Mouse (Mus musculus): ENCODE measurements around the gene Gm5244.

The Gm5244 gene

DNA sequence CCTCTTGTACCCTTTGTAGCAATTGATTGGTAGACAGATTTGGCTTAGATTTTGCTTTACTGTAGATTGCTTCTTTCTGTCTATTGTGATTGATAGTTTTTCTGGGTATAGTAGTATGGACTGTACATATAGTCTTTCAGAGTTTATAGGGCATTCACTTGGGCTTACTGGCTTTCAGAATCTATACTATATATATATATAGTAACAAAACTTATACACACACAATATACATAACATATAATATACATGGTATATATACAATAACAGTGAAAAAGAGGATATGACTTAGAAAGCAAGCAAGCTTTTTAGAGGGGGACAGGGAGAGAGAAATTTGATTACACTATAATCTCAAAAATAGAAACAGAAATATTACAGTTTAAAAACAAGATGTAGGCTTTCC lies at the start of gene Gm5244:
Gene Gm5244 (plus strand): TSS at position 301 of the 400 bp plus-strand sequence.
- in situ Hi-C loops (cut with MboI, MseI): no loop called here

DNA sequence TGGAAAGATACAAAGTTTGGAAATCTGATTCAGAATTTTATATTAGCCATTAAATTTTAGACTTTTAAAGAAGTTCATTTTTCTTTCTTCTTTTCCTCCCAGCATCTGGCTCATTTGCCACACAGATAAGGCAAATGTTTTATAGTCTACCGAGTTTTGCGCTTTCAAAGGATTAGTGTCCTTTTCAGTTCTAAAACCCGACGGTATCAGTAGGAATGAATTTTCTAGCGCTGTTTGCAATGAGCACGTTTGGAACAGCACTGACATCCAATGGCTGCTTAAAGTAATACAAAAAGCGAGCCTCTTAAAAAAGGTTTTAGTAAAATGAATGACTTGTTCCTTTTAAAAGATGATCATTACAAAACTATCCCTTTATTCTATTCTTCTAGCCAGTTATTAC lies 49.4 kb upstream of the Gm5244 start:
- in situ Hi-C loops (cut with MboI, MseI): loop anchor here (10.0 kb wide), 1 partner anchor 222 kb away; no protein-coding TSS in a partner anchor

DNA sequence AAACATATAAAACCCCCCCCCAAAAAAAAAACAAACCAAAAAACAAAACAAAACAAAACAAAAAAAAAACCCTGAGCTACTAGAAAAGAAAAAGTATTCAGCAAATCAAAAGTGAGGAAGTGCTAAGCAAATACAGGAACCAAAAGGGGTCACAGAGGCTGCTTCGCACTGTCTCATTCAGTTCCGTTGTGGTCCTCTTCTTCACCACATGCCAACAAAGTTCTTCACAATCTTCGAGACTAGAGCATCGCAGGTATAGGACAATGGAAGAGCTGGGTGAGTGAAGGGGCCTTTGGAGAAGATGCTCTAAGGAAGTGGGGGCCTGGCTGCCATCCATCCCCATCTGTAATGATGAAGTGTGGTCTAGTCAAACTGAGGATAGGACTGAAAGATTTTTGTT lies 48.1 kb upstream of the Gm5244 start:
- in situ Hi-C loops (cut with MboI, MseI): loop anchor here (10.0 kb wide), 1 partner anchor 224 kb away; no protein-coding TSS in a partner anchor

DNA sequence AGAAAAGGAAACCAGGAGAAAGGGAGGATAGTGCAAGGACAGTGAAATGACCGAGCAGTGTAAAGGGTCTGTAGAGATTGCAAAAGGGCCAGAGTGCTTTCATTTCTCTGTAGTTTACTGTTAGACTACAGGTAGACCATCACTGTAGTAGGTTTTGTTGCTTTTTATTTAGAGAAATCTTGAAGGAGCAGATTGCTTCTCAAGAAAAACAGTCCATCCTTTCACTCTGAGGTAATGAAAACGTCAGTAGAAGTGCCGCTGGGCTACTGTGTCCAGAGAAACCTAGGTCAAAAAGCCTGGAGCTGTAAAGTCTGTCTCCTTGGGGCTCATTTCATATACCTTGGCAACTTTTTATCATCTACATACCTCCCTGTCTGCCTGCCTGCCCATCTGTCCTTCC lies 47.4 kb upstream of the Gm5244 start:
- in situ Hi-C loops (cut with MboI, MseI): loop anchor here (10.0 kb wide), 1 partner anchor 224 kb away; no protein-coding TSS in a partner anchor

DNA sequence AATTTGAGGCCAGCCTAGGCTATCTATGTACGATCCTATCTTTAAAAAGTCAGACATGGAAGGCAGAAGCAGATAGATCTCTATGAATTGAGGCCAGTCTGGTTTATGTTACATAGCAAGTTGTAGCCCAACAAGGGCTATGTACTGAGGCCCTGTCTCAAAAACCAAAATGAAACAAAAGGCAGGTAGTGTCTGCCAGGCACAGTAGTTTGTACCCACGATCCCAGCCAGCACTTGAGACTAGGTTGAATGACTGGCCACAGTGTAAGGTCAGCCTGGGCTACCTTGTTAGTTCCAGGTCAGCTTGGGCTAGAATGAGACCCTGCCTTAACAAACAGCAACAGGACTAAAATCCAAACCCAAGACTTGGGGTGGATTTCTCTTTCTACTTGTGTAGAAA lies 45.9 kb upstream of the Gm5244 start:
- in situ Hi-C loops (cut with MboI, MseI): loop anchor here (25.0 kb wide), 1 partner anchor 788 kb away; no protein-coding TSS in a partner anchor

DNA sequence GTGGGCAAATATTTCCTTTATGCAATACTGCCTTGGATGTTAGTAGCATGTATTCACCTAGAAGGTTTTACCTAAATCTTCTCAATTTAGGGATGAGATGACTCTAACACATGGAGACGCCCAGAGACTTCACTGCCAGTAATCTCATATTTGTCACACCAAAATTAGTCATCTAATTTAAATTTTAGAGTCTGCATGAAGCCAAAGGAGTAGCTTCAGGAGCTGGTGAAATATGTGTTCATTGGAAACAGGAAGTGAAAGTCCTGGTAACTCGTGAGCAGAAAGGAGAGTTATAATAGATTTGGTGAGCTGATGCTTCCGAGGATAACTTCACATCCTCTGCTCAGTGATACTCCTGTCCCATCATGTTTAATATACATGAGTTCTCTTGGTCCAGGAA lies 45.4 kb upstream of the Gm5244 start:
- in situ Hi-C loops (cut with MboI, MseI): loop anchor here (25.0 kb wide), 1 partner anchor 789 kb away; no protein-coding TSS in a partner anchor

DNA sequence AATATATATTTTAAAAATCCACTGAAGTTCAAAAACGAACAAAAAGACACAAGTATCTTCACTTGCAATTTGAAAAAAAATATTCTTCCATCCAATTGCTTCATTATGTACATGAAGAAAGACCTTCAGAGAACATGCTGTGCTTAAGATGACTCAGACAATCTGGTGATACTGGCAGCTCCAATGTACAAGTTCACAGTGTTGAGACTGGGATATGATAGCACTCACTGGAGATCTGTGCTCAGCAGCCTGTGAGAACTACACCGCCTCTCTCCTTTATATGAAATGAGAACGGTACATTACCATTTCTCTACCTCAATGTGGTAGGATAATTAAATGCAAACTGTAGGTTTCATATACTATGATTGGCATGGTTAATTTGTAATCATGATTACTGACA lies 43.7 kb upstream of the Gm5244 start:
- in situ Hi-C loops (cut with MboI, MseI): loop anchor here (25.0 kb wide), 1 partner anchor 791 kb away; no protein-coding TSS in a partner anchor

DNA sequence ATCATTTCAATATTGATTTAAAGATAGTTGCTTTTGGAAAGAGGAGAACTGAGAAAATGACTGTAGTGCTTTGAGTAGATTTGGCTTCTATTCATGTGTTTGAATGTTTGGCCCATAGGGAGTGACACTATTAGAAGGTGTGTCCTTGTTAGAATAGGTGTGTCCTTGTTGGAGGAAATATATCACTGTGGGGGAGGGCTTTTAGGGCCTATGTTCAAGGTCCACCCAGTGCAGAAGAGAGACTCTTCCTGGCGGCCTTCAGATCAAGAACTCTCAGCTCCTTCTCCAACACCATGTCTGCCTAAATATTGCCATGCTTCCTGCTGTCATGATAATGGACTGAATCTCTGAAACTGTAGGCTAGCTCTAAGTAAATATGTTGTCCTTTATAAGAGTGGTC lies 42.2 kb upstream of the Gm5244 start:
- in situ Hi-C loops (cut with MboI, MseI): loop anchor here (25.0 kb wide), 1 partner anchor 792 kb away; no protein-coding TSS in a partner anchor

DNA sequence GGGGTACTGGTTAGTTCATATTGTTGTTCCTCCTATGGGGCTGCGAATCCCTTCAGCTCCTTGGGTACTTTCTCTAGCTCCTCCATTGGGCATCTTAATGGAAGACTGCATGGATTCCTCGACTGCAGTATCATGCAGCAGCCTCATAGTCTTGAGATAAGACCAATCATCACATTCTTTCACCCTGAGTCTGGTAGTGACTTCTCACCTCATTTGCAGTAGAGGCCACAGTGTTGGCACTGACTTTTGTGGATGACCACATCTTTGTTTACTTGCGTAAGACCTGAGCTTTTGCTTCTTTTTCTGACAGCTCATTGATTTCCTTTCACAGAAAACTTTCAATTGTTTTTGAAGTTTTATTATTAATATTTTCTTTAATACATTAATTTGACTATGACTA lies 40.8 kb upstream of the Gm5244 start:
- in situ Hi-C loops (cut with MboI, MseI): loop anchor here (25.0 kb wide), 1 partner anchor 793 kb away; no protein-coding TSS in a partner anchor

DNA sequence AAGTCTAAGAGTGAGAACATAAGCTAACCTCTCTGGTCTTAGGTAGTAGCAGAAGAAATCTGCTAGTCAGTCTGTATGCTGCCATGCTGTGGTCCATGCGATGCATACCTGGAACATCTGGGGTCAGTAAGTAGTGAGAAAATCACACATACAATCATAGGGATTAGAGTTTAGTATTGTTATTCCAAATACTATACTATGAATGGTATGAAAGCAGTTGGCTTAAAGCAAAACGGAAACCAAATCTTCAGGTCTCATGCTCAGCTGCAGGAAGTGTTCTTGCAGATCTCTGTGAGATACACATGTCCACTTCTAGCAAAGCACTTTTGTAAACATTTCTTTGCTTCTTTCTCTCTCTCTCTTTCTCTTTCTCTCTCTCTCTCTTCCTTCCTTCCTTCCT lies 40.3 kb upstream of the Gm5244 start:
- in situ Hi-C loops (cut with MboI, MseI): loop anchor here (25.0 kb wide), 1 partner anchor 794 kb away; no protein-coding TSS in a partner anchor

DNA sequence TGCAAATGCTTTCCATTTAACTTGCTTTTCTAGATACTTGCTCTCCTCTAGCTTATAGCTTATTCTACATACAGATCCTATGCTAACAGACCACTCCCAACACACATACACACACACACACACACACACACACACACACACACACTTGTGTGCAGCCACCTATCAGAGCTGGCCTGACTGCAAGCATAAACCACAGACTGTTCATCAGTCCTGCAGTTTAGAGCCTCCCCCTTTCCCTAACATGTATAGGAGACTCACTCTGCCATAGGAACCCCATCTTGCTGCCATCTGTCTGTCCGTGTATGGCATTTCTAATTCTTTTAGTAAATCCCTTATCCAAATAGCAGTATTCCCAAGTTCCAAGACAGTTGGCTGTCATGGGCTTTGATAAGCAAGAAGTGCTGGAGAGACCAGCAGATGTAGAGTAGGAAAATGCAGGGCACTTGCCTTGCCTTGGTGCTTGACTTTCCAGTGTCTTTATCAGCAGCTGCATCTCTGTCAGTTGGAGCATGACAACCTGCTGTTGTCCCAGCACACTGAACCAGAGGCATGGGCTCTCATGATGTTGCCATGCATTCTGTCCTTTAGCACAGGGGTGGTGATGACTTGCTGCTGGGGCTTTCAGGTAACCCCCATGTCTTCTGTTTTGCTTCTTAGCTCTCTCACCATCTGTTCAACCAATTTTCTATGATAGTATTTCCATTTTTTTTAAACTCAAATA lies 33.7 kb upstream of the Gm5244 start:
- in situ Hi-C loops (cut with MboI, MseI): loop anchor here (25.0 kb wide), 1 partner anchor 801 kb away; no protein-coding TSS in a partner anchor

DNA sequence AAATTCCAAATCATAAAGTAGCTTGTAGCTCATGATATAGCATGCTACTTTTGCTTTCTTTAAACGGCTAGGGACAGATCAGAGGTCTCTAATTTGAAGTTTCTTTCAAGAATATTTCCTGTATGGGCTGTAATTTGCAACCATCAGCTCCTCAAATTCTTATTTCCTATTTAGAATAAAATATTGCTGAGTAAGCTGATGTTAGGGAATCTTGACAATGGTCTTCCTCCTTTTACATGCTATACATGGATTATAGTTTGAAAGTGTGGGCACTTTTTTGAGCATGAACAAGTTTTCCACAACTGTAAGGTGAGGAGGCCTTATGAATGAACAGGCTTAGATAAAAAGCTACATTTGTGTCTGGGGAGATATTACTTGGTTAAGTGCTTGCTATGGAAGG lies 32.6 kb upstream of the Gm5244 start:
- in situ Hi-C loops (cut with MboI, MseI): loop anchor here (25.0 kb wide), 1 partner anchor 802 kb away; no protein-coding TSS in a partner anchor

DNA sequence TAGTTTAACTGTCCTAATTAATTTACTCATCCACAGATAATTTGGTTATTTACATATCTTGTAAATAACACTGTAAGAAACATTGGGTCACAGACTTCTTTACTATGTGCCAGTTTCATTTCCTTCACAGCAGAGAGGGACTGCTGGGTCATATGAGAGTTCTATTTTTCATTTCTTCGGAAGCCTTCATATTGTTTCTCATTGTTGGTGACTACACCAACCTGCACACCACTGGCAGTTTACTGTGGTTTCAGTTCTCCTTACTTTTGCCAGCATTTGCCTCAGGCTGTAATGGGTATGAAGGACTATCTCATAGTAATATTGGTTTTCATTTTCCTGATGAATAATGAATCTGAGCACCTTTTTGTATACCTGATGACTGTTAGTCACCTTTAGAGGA lies 28.0 kb upstream of the Gm5244 start:
- in situ Hi-C loops (cut with MboI, MseI): loop anchor here (25.0 kb wide), 1 partner anchor 806 kb away; no protein-coding TSS in a partner anchor

DNA sequence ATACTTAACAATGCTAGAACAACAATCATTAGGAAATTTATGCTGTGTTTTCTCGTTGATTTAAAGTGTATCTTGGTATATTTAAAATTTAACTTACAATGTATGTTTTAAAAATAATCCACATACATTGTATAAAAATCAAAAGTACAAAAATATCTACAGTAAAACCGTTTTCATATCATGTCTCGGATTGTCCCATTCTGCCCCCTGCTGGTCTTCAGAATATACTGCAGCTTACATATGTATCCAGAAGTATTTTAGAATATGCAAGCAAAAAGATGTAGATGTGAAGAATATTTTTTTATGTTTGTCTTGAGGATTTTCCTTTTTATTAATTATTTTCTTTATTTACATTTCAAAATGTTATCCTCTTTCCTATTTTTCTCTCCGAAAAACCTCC lies 26.1 kb upstream of the Gm5244 start:
- in situ Hi-C loops (cut with MboI, MseI): loop anchor here (5.0 to 25.0 kb wide), 2 partner anchors 33 to 808 kb away; no protein-coding TSS in a partner anchor

DNA sequence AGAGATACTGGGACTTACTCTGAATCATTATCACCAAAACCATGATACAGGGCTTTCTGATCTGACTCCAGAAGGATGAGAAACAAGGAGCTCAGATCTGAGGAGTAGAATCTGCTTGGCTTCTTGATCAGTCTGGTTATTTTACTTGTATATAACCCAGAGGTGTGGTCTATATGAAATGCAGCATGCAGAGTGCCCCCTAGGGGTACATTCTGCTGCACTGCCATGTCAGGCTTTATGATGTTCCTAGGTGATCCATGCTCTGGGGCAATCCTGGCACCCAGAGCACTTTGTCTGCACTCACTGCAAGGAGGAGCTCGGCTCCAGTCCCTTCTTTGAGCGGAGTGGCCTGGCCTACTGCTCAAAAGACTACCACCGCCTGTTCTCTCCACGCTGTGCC lies 21.9 kb upstream of the Gm5244 start:
- in situ Hi-C loops (cut with MboI, MseI): loop anchor here (5.0 to 25.0 kb wide), 2 partner anchors 37 to 812 kb away; no protein-coding TSS in a partner anchor

DNA sequence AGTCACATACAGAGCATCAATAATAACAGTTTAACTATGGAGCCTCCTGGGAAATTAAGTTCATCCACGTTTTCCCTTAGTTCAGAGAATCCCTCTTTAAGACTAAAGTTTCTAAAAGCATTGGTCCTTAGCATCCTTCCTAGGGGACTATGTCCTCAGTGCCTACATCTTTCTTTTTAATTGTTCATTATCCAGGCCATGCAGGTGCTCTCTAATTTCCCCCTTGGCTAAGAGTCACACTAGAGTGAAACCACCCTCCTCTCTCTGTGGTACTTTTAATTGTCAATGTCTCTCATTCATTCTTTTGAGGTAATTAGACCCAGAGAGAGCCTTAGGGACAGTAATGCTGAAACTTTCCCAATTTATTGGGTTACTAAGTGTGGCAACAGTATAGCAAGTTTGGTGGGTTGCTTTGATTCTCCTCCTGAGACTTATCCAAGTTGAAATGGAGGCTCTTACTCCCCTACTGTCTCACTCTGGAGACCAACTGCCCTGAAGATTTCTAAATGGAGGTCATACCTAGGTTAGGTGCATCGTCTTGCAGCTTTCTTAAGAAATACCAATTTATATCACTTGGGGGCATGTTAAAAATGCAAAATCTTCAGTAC lies 15.6 kb upstream of the Gm5244 start:
- in situ Hi-C loops (cut with MboI, MseI): loop anchor here (10.0 kb wide), 1 partner anchor 256 kb away; no protein-coding TSS in a partner anchor

DNA sequence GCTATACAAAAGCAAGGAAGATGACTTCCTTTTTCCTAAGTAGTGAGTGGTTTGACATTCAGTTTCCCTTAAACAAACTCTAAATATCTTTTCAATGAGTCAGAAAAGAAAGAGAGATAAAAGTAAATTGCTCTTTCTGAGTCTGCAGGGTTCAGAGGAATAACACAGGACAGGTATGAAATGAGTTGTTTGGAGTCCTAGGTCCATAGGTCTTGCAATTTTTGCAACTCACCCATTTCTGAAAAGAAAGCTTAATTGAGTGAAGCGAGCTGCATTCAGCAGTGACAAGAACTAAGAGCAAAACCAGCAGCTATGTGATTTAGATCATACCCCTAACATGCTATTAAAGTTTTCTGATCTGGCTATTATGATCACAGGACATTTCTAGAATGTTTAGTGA lies 14.9 kb upstream of the Gm5244 start:
- in situ Hi-C loops (cut with MboI, MseI): loop anchor here (10.0 kb wide), 1 partner anchor 257 kb away; no protein-coding TSS in a partner anchor

DNA sequence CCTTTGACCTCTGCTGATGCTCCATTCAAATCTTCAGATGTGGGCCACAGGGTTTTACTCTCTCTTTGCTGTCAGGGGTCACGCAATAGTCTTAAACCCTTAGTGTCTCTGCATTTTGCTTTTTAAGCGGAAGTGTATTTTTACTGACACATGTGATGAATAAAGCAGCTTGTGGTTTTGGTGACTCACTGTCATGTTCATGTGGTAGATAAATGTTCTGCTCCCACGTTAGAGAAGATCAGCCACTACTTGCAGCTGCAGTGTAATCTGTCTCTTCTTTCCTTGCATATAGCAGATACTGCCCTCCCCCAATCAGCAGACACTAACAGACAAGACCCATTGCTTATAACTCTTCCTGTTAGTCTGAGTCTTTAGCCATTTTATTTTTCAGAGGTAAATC lies 12.9 kb upstream of the Gm5244 start:
- in situ Hi-C loops (cut with MboI, MseI): loop anchor here (10.0 kb wide), 1 partner anchor 259 kb away; no protein-coding TSS in a partner anchor

DNA sequence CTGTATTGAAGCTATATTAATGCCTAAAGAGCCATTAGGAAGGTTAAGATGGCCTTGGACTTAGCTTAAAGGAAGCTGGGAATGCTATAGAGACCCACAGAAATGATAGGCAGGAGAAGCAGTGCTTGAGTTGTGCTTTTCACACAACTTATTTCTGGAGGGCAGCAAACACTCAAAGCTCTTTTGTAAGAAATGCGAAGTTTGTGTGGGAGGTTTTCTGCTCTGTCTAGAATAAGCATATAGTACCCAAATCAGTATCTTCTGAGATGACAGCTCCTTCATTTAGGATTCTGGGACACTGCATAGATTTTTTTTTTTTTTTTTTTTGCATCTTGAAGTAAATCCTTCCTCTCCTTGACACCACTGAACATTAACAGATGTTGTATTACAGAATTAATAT lies 8.0 kb upstream of the Gm5244 start:
- in situ Hi-C loops (cut with MboI, MseI): loop anchor here (10.0 kb wide), 1 partner anchor 264 kb away; no protein-coding TSS in a partner anchor

DNA sequence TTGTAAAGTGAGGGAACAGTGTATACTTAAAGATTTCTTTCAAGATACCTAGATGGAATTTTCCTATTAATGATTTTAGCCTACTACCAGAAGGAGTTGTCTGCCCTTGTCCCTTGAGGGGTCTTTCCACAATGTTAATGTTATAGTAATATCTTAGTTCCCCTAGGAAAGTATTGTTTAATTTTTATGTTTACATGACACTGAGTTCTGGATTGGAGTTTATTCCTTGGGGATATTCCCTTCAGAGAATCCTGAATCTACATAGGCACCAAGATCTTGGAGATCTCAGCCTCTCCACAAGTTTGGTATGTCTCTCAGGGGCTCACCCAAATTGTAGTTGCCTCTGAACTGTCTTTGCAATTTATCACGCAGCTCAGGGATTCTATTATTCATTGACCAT lies 10.5 kb downstream of the Gm5244 start, which contains the start of gene Olfr1444:
Gene Olfr1444 (plus strand): TSS at position 301 of the 400 bp plus-strand sequence.
- in situ Hi-C loops (cut with MboI, MseI): no loop called here

DNA sequence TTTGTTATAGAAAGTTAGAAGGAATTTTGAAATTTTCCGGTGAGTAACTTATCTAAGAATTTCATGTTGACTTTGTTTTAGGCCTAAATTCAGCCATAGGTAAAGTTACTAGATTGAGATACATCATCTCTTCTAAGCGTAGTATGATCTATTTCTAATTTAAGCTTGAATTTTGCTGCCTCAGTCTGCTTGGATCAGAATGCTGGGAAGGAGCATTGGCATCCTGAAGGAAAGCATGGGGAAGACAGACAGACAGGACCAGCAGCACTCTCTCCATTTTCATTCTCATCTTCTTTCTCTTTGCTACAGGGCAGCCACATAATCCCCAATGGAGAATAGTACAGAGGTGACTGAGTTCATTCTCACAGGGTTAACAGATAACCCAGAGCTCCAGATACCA lies 37.1 kb downstream of the Gm5244 start, which contains the start of gene Olfr1445:
Gene Olfr1445 (plus strand): TSS at position 301 of the 400 bp plus-strand sequence.
- in situ Hi-C loops (cut with MboI, MseI): no loop called here

DNA sequence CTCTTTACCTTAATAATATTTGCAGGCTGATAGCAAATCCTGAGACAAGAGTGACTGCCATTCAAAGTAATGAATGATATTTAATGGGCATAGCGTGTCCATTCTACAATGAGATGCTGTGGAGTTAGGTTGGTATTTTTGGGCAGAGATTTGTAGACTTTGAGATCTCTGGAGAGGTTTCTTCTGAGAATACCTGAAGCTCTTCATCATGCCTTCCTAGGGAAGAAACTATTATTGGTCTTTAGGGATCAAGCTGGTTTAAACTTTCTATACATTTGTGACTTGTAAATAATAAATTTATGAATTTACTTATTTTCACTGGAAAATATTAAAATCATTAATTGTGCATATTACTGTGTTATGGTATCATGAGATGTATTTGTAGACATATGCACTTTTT lies 46.9 kb downstream of the Gm5244 start, which contains the start of gene Olfr1446:
Gene Olfr1446 (minus strand): TSS at position 101 of the 400 bp plus-strand sequence.
- in situ Hi-C loops (cut with MboI, MseI): no loop called here
